Mouse (Mus musculus) liver, postnatal 0 days (tissue): ENCODE measurements at regions not wholly inside any gene's neighbourhood (a gene's known extent, or its start where the extent isn't known, plus 50 kb on each side); places are given as distances from the start of the nearest gene placed in this dataset.

Source experiments
- CTCF ChIP-seq: sonication (generic); IDR thresholded peaks from 2 replicates; pipeline ENCODE4 v1.5.1; 2016; ENCODE audit warnings: antibody characterized with exemption, low read depth
- EP300 ChIP-seq: IDR thresholded peaks from 2 replicates; pipeline ENCODE4 v1.6.1; 2016; ENCODE audit warnings: antibody characterized with exemption, low read depth, mild to moderate bottlenecking

- TF ChIP-seq CTCF (peak; percentile 59), EP300 (no peak)
These were observed 50.1 kb upstream of the Ttc34 start for GRCm38 (mm10) chr4:154787190-154787589.
